Mouse (Mus musculus) brain, embryonic 14.5 days (tissue): ENCODE measurements around the gene Parvb. TPM values are rescaled to one million over a fixed set of nuclear protein-coding genes. Genes with fewer than 3 reads are reported as not detected.

Source experiments
- DNase-seq: peaks from one replicate; pipeline ENCODE4 v3.0.0-alpha.2; 2011; ENCODE audit warnings: low read depth
- CTCF ChIP-seq: fragments of 200-500 bp; IDR thresholded peaks from 2 replicates; pipeline ENCODE4 v1.5.1; 2012; ENCODE audit warnings: inconsistent platforms, mild to moderate bottlenecking, moderate library complexity, borderline replicate concordance; ENCODE audit not compliant: insufficient read depth, insufficient read length; ENCODE audit errors: extremely low read depth
- POLR2A ChIP-seq: fragments of 200-500 bp; IDR thresholded peaks from 2 replicates; pipeline ENCODE4 v1.6.1; 2012; ENCODE audit warnings: mild to moderate bottlenecking, inconsistent platforms, borderline replicate concordance; ENCODE audit not compliant: poor library complexity, insufficient read depth, insufficient read length, severe bottlenecking; ENCODE audit errors: extremely low read depth
- polyA plus RNA-seq: library from polyadenylated mRNA; depleted of rRNA; stranded (reverse); fragments of >200 nt; gene quantifications from 2 replicates; pipeline ENCODE4 v1.2.3, GENCODE M21; 2012; rRNA removed

Parvb gene
- polyA plus RNA-seq, 1 experiment = 19.3 TPM

DNA sequence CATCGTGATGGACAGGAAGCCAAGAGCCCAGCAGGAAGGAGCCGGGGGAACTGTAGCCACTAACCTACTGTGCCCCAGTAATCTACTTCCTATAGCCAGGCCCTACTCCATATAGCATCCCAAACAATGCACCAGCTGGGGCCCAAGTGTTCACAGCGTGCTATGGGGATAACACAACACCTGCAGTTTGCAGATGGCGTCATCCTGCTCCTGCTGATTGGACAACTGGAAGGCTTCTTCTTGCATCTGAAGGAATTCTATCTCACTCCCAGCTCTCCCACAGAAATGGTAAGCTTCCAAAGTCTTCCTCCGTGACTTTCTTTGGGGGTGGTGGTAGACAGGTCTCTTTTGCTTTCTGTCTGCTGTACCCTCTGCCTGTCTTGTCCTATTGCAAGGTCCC, 105.8 kb downstream of the Parvb start:
- TF ChIP-seq CTCF = no peak
- no peak for TF ChIP-seq POLR2A
- DNase-seq = no peak

GRCm38 (mm10) chr15:84340926-84341325, 109.1 kb downstream of the Parvb start:
- TF ChIP-seq POLR2A (no peak), CTCF (no peak)
- DNase-seq = no peak

- DNase-seq = no peak
- TF ChIP-seq CTCF (peak; percentile 52; the same call in 1 of the 2 replicates), POLR2A (no peak)
These were observed 116.9 kb downstream of the Parvb start for GRCm38 (mm10) chr15:84348769-84349168.

- DNase-seq = no peak
- TF ChIP-seq POLR2A (no peak), CTCF (no peak)
These were observed 118.3 kb downstream of the Parvb start for GRCm38 (mm10) chr15:84349915-84350738.

GRCm38 (mm10) chr15:84351342-84351741, 119.5 kb downstream of the Parvb start:
- TF ChIP-seq CTCF = no peak
- TF ChIP-seq POLR2A = no peak
- DNase-seq = no peak

GRCm38 (mm10) chr15:84351915-84352844, 120.3 kb downstream of the Parvb start:
- TF ChIP-seq CTCF (no peak), POLR2A (no peak)
- DNase-seq = peak; percentile 90

GRCm38 (mm10) chr15:84355081-84355480, 123.2 kb downstream of the Parvb start:
- no peak for DNase-seq
- no peak for TF ChIP-seq POLR2A
- TF ChIP-seq CTCF = no peak

DNA sequence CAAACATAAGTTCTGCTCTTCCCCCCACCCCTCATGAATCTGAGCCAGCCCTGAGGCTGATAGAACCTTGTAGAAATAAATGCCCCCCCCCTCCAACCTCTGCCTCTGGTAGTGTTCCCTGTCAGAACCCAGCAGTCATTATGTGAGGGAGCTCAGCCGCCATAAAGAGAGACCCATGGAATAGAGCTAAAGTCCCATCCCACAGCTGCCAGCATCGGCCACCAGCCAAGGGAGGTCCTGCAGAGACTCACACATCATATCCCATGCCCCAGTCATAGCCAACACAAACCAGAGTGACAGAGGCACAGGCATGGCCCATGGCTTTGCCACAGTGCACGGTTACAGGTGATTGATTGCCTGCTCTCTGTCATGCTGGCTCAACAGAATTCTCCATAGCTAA, 132.9 kb downstream of the Parvb start:
- TF ChIP-seq POLR2A (no peak), CTCF (no peak)
- no peak for DNase-seq

Other genes with a start within 250 kb of the Parvb start
- 1.1 and 1.5 TPM in 2 replicates for gene Efcab6, start 166.7 kb upstream of the Parvb start, polyA plus RNA-seq
- gene Sult4a1, start 126.3 kb upstream of the Parvb start, polyA plus RNA-seq = 96.9 and 102 TPM in 2 replicates
- not detected in 2 replicates for gene Pnpla5, start 108.9 kb upstream of the Parvb start, polyA plus RNA-seq
- 9.2 and 12.4 TPM in 2 replicates for gene Pnpla3, start 64.2 kb upstream of the Parvb start, polyA plus RNA-seq
- gene Samm50, start 39.8 kb upstream of the Parvb start, polyA plus RNA-seq = 18.7 and 30.8 TPM in 2 replicates
- gene Parvg, start 92.0 kb downstream of the Parvb start, polyA plus RNA-seq = 1.3 and 1.5 TPM in 2 replicates
- 28.5 and 36.5 TPM in 2 replicates for gene Shisal1, start 215.1 kb downstream of the Parvb start, polyA plus RNA-seq